Mouse (Mus musculus) forebrain, embryonic 13.5 days (tissue): ENCODE data around the gene Tmprss4. TPM values are rescaled to one million over a fixed set of nuclear protein-coding genes. Genes with fewer than 3 reads are reported as not detected.

Experiments used
- ATAC-seq: fragments of 200-750 bp; cut with Nextera tagmentation; 2 replicates; pipeline ENCODE4 v1.8.0; 2017
- H3K27ac ChIP-seq: fragments of 300-500 bp; sonication (generic); 2 replicates; pipeline ENCODE4 v1.5.1; 2015; ENCODE audit warnings: inconsistent platforms, mild to moderate bottlenecking, moderate library complexity
- H3K27me3 ChIP-seq: fragments of 300-500 bp; sonication (generic); 2 replicates; pipeline ENCODE4 v1.6.1; 2015; ENCODE audit warnings: mild to moderate bottlenecking, inconsistent platforms
- H3K36me3 ChIP-seq: fragments of 300-500 bp; sonication (generic); 2 replicates; pipeline ENCODE4 v1.6.1; 2015; ENCODE audit warnings: mild to moderate bottlenecking, inconsistent platforms; ENCODE audit not compliant: poor library complexity, severe bottlenecking
- H3K4me1 ChIP-seq: fragments of 300-500 bp; sonication (generic); 2 replicates; pipeline ENCODE4 v1.6.1; 2015; ENCODE audit warnings: inconsistent platforms
- H3K4me2 ChIP-seq: fragments of 300-500 bp; sonication (generic); 2 replicates; pipeline ENCODE4 v1.6.1; 2015; ENCODE audit warnings: inconsistent platforms, mild to moderate bottlenecking, moderate library complexity
- H3K4me3 ChIP-seq: fragments of 300-500 bp; sonication (generic); 2 replicates; pipeline ENCODE4 v1.5.1; 2015; ENCODE audit warnings: mild to moderate bottlenecking, inconsistent platforms
- H3K9ac ChIP-seq: fragments of 300-500 bp; sonication (generic); 2 replicates; pipeline ENCODE4 v1.6.1; 2015; ENCODE audit warnings: mild to moderate bottlenecking, inconsistent platforms
- H3K9me3 ChIP-seq: fragments of 300-500 bp; sonication (generic); replicated peaks from 2 replicates; pipeline ENCODE4 v1.6.1; 2016; ENCODE audit warnings: inconsistent platforms
- WGBS: fragments of 180-500 bp; shearing (Covaris S2); methylation state at CpG from one replicate; pipeline ENCODE4 v1.1.7; 2015; 5-methylcytosine and 5-hydroxymethylcytosine counted together
- polyA plus RNA-seq: library from polyadenylated mRNA; unstranded; fragments of >200 nt; fragmentation: Nextera tagmentation; extraction: Ambion mirVana; gene quantifications from 2 replicates; pipeline ENCODE4 v1.2.1, GENCODE M21; 2015

Tmprss4 gene
- polyA plus RNA-seq, 1 experiment from 2014 or later: not detected

GRCm38 (mm10) chr9:45125211-45125610, 78.7 kb downstream of the Tmprss4 start:
- no peaks in the 10 kb centered on the region for H3K9me3 ChIP-seq
- ATAC-seq: no peak
- H3K9ac ChIP-seq: no peak overlapping the region
- H3K27ac ChIP-seq: no peak overlapping the region
- peaks cover 7% of the 10 kb centered on the region; the same call in 1 of the 2 replicates for H3K27me3 ChIP-seq
- peaks cover 11% of the 10 kb centered on the region; the same call in 1 of the 2 replicates for H3K36me3 ChIP-seq
- H3K4me1 ChIP-seq: peaks cover 13% of the 10 kb centered on the region
- no peak overlapping the region for H3K4me3 ChIP-seq
- 94% methylated on average over 13 of the region's 14 CpGs for WGBS
- H3K4me2 ChIP-seq: no peak overlapping the region

Other genes with a start within 250 kb of the Tmprss4 start
- gene Ube4a, start 238.5 kb downstream of the Tmprss4 start, polyA plus RNA-seq: 31.9 and 32.0 TPM in 2 replicates
- gene Cd3g, start 223.7 kb downstream of the Tmprss4 start, polyA plus RNA-seq: not detected in 2 replicates
- not detected in 2 replicates for gene Cd3d, start 222.3 kb downstream of the Tmprss4 start, polyA plus RNA-seq
- not detected in 2 replicates for gene Cd3e, start 194.5 kb downstream of the Tmprss4 start, polyA plus RNA-seq
- 0.11 TPM in 1 of 2 replicates, not detected in the other for gene Mpzl2, start 164.3 kb downstream of the Tmprss4 start, polyA plus RNA-seq
- gene Mpzl3, start 148.9 kb downstream of the Tmprss4 start, polyA plus RNA-seq: 1.3 and 1.9 TPM in 2 replicates
- gene Jaml, start 124.9 kb downstream of the Tmprss4 start, polyA plus RNA-seq: not detected in 2 replicates
- gene Scn2b, start 86.3 kb downstream of the Tmprss4 start, polyA plus RNA-seq: 3.4 and 3.8 TPM in 2 replicates
- gene Scn4b, start 65.7 kb downstream of the Tmprss4 start, polyA plus RNA-seq: 0.18 and 0.21 TPM in 2 replicates
- 0.10 TPM in 1 of 2 replicates, not detected in the other for gene BC049352, start 22.1 kb downstream of the Tmprss4 start, polyA plus RNA-seq
- 0.32 and 0.50 TPM in 2 replicates for gene Il10ra, start 65.1 kb upstream of the Tmprss4 start, polyA plus RNA-seq
- not detected in 2 replicates for gene Tmprss13, start 115.0 kb upstream of the Tmprss4 start, polyA plus RNA-seq
- gene Fxyd6, start 166.1 kb upstream of the Tmprss4 start, polyA plus RNA-seq: 291 and 322 TPM in 2 replicates
- gene Fxyd2, start 195.6 kb upstream of the Tmprss4 start, polyA plus RNA-seq: 3.0 and 5.6 TPM in 2 replicates
- gene Dscaml1, start 222.5 kb upstream of the Tmprss4 start, polyA plus RNA-seq: 9.6 and 13.6 TPM in 2 replicates